Mouse (Mus musculus): Measurements from ENCODE around the gene Trafd1. TPM values are rescaled to one million over a fixed set of nuclear protein-coding genes. Genes with fewer than 3 reads are reported as not detected.

The Trafd1 gene
- total and polyA plus RNA-seq, 2 experiments from 2014 or later = 98.2 to 119 TPM

- peaks cover 30% of the 10 kb centered on the region for H3K36me3 ChIP-seq (ENCODE audit: insufficient read depth, low read length)
- no peak for ATAC-seq (ENCODE audit: low FRiP score)
Measured at GRCm38 (mm10) chr5:121407856-121408255, 22.4 kb upstream of the Trafd1 start.

GRCm38 (mm10) chr5:121400849-121401248, 15.4 kb upstream of the Trafd1 start:
- 0 out of 2 replicates have a peak, but pooled peaks cover 4% of the 10 kb centered on the region for H3K4me1 ChIP-seq (ENCODE audit: insufficient read depth, low read length)
- TF ChIP-seq CTCF (IDR thresholded peaks at IDR 0.05) = no peak
- no peak for ATAC-seq (ENCODE audit: low FRiP score)

More at GRCm38 (mm10) chr5:121407856-121408255, 22.4 kb upstream of the Trafd1 start:
- TF ChIP-seq CTCF (IDR thresholded peaks at IDR 0.05) = no peak
- Histone ChIP-seq H3K27ac (ENCODE audit: low read depth, low read length) (no peak overlapping the region), H3K4me2 (ENCODE audit: low read depth, low read length, poor library complexity, severe bottlenecking) (no peak overlapping the region), H3K4me1 (ENCODE audit: insufficient read depth, low read length) (no peaks in the 10 kb centered on the region), H3K4me3 (ENCODE audit: low read depth, low read length) (no peak overlapping the region), H3K9ac (replicated peaks; ENCODE audit: low read length, poor library complexity, severe bottlenecking) (no peak overlapping the region), H3K27me3 (ENCODE audit: insufficient read depth, low read length) (no peaks in the 10 kb centered on the region), H3K9me3 (ENCODE audit: low read length) (no peaks in the 10 kb centered on the region)
- DNase-seq (ENCODE audit: low spot score) = no peak
- 95% methylated on average over 8 of the region's 8 CpGs for WGBS

GRCm38 (mm10) chr5:121400064-121400463, 14.6 kb upstream of the Trafd1 start:
- 79% methylated on average over 5 of the region's 5 CpGs for WGBS
- no peaks in the 10 kb centered on the region for H3K9me3 ChIP-seq (ENCODE audit: low read length)
- H3K27ac ChIP-seq (ENCODE audit: low read depth, low read length) = no peak overlapping the region
- TF ChIP-seq CTCF (IDR thresholded peaks at IDR 0.05) = no peak
- H3K9ac ChIP-seq (replicated peaks; ENCODE audit: low read length, poor library complexity, severe bottlenecking) = no peak overlapping the region
- no peak overlapping the region for H3K4me2 ChIP-seq (ENCODE audit: low read depth, low read length, poor library complexity, severe bottlenecking)
- no peak overlapping the region for H3K4me3 ChIP-seq (ENCODE audit: low read depth, low read length)
- H3K4me1 ChIP-seq (ENCODE audit: insufficient read depth, low read length) = 0 out of 2 replicates have a peak, but pooled peaks cover 4% of the 10 kb centered on the region
- H3K36me3 ChIP-seq (ENCODE audit: insufficient read depth, low read length) = peaks cover 8% of the 10 kb centered on the region; the same call in 1 of the 2 replicates
- no peak for DNase-seq (ENCODE audit: low spot score)
- no peak for ATAC-seq (ENCODE audit: low FRiP score)
- H3K27me3 ChIP-seq (ENCODE audit: insufficient read depth, low read length) = no peaks in the 10 kb centered on the region

More at GRCm38 (mm10) chr5:121400849-121401248, 15.4 kb upstream of the Trafd1 start:
- WGBS = 86% methylated on average over 5 of the region's 5 CpGs
- peaks cover 8% of the 10 kb centered on the region; the same call in 1 of the 2 replicates for H3K36me3 ChIP-seq (ENCODE audit: insufficient read depth, low read length)
- no peak overlapping the region for H3K27ac ChIP-seq (ENCODE audit: low read depth, low read length)
- H3K9ac ChIP-seq (replicated peaks; ENCODE audit: low read length, poor library complexity, severe bottlenecking) = no peak overlapping the region
- no peaks in the 10 kb centered on the region for H3K9me3 ChIP-seq (ENCODE audit: low read length)
- no peak for DNase-seq (ENCODE audit: low spot score)
- H3K4me3 ChIP-seq (ENCODE audit: low read depth, low read length) = no peak overlapping the region
- H3K4me2 ChIP-seq (ENCODE audit: low read depth, low read length, poor library complexity, severe bottlenecking) = no peak overlapping the region
- no peaks in the 10 kb centered on the region for H3K27me3 ChIP-seq (ENCODE audit: insufficient read depth, low read length)

GRCm38 (mm10) chr5:121399540-121399939, 14.1 kb upstream of the Trafd1 start:
- no peak for ATAC-seq (ENCODE audit: low FRiP score)
- Histone ChIP-seq H3K4me2 (ENCODE audit: low read depth, low read length, poor library complexity, severe bottlenecking) (0 out of 2 replicates have a peak overlapping the region, but pooled peaks have one; percentile 87), H3K27ac (ENCODE audit: low read depth, low read length) (no peak overlapping the region), H3K4me1 (ENCODE audit: insufficient read depth, low read length) (0 out of 2 replicates have a peak, but pooled peaks cover 4% of the 10 kb centered on the region), H3K9me3 (ENCODE audit: low read length) (no peaks in the 10 kb centered on the region), H3K9ac (replicated peaks; ENCODE audit: low read length, poor library complexity, severe bottlenecking) (no peak overlapping the region), H3K36me3 (ENCODE audit: insufficient read depth, low read length) (peaks cover 8% of the 10 kb centered on the region; the same call in 1 of the 2 replicates), H3K4me3 (ENCODE audit: low read depth, low read length) (no peak overlapping the region), H3K27me3 (ENCODE audit: insufficient read depth, low read length) (no peaks in the 10 kb centered on the region)
- no peak for TF ChIP-seq CTCF (IDR thresholded peaks at IDR 0.05)
- 87% methylated on average over 5 of the region's 5 CpGs for WGBS
- DNase-seq (ENCODE audit: low spot score) = no peak

- Histone ChIP-seq H3K9ac (replicated peaks; ENCODE audit: low read length, poor library complexity, severe bottlenecking) (peak overlapping the region; percentile 89), H3K4me1 (ENCODE audit: insufficient read depth, low read length) (0 out of 2 replicates have a peak, but pooled peaks cover 4% of the 10 kb centered on the region), H3K27ac (ENCODE audit: low read depth, low read length) (no peak overlapping the region)
Measured at GRCm38 (mm10) chr5:121398965-121399462, 13.6 kb upstream of the Trafd1 start.

More at GRCm38 (mm10) chr5:121398965-121399462, 13.6 kb upstream of the Trafd1 start:
- DNase-seq (ENCODE audit: low spot score) (no peak), ATAC-seq (ENCODE audit: low FRiP score) (no peak)
- no peak for TF ChIP-seq CTCF (IDR thresholded peaks at IDR 0.05)
- 60% methylated on average over 9 of the region's 9 CpGs for WGBS
- Histone ChIP-seq H3K36me3 (ENCODE audit: insufficient read depth, low read length) (peaks cover 8% of the 10 kb centered on the region; the same call in 1 of the 2 replicates), H3K4me3 (ENCODE audit: low read depth, low read length) (peak overlapping the region; percentile 97), H3K4me2 (ENCODE audit: low read depth, low read length, poor library complexity, severe bottlenecking) (peak overlapping the region; percentile 87), H3K27me3 (ENCODE audit: insufficient read depth, low read length) (no peaks in the 10 kb centered on the region), H3K9me3 (ENCODE audit: low read length) (no peaks in the 10 kb centered on the region)
